In the genomic region with DNA sequence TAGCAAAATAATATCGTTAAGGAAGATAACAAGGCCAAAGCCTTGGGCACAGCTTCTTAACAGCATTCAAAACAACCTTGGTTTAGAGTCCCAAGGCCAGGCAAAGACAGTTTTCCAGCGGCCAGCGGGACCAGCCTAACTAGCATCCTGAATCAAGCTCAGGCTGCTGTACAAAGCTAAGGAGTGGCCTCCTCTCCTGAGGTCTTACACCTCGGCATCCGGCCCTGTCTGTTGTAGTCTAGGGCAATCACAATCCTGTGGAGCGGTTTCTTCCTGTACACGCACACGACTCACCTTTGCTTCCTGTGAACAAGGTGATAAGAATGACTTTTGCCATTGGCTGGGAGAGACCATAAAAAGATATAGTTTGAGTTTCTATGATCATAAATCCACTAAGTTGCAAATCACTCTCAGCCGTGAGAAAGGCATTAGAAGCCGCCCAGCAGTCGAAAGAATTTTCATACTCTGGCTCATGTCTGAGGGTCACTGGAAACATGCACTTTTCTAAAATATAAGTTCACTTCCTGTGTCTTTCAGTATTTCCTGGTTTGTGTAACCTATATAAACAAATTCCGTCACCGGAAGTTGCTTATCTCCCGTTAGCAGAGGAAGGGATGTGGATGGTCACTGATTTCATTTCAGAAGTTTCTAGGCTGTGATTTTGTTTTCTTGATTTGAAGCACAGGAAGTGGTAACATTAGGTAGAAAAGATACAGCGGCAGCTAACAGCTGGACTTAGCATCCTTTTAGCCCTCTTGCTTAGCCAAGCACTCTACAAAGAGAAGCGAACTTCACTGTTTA, we compare ENCODE assay signal across 10 mouse cellular contexts. TPM values are rescaled to one million over a fixed set of nuclear protein-coding genes. Genes with fewer than 3 reads are reported as not detected.
A peak's percentile ranks its signal among the peaks of the same experiment; 100 is the strongest.
DNase-seq lines count a peak whose midpoint lies in the region; ATAC-seq and TF ChIP-seq lines count a peak whose summit lies in the region.
"Had no signal": no experiment of that assay in that cellular context is flagged by ENCODE, and none has a peak within 500 bp of the region (broad histone marks: within the 10 kb centered on the region; RNA-seq: fewer than 3 reads in every experiment).

No protein-coding gene starts in this region.

- 47% methylated on average over 16 of the region's 16 CpGs for WGBS in heart, embryonic 15.5 days
- 27% methylated on average over 16 of the region's 16 CpGs for WGBS in large intestine, adult 2 months

- H3K4me1 ChIP-seq in heart, embryonic 15.5 days (replicated peaks), result peaks cover 31% of the 10 kb centered on the region

- no peak for DNase-seq in heart, adult 9 months (ENCODE audit: low spot score in 2 of 2)
- peak; percentile 78 for DNase-seq in 416B (ENCODE audit: low read depth)
- DNase-seq in adrenal gland, postnatal 36 days, result peak; percentile 27 to 37
- DNase-seq in large intestine, adult 2 months (ENCODE audit: low read depth, low spot score), result peak; percentile 91
- no peak for DNase-seq in left cerebral cortex, adult 2 months (ENCODE audit: extremely low spot score in 1 of 2, low spot score in 2 of 2)
- no peak for DNase-seq in gastrocnemius, adult 2 months

- no peaks in the 10 kb centered on the region for H3K36me3 ChIP-seq in heart, embryonic 15.5 days
- H3K36me3 ChIP-seq: G1E had no signal

- H3K9me3 ChIP-seq in heart, embryonic 15.5 days (replicated peaks), result no peaks in the 10 kb centered on the region

- no peak overlapping the region for H3K9ac ChIP-seq in heart, embryonic 15.5 days

- H3K27ac ChIP-seq in heart, embryonic 15.5 days, result peak overlapping the region; percentile 94
- no peak overlapping the region; the same call in 1 of the 2 replicates for H3K27ac ChIP-seq in left cerebral cortex, adult 2 months
- no peak overlapping the region for H3K27ac ChIP-seq in gastrocnemius, adult 2 months

- H3K4me3 ChIP-seq in heart, embryonic 15.5 days, result no peak overlapping the region
- H3K4me3 ChIP-seq in left cerebral cortex, adult 2 months, result no peak overlapping the region
- no peak overlapping the region for H3K4me3 ChIP-seq in gastrocnemius, adult 2 months
- H3K4me3 ChIP-seq: megakaryocyte, embryonic 14.5 days had no signal

- no peak overlapping the region for H3K4me2 ChIP-seq in heart, embryonic 15.5 days

- intact Hi-C loops in left cerebral cortex, adult 2 months (cut with DNase I), result loop anchor here (5.0 kb wide), 1 partner anchor 1004 kb away; no protein-coding TSS in a partner anchor
- intact Hi-C loops in gastrocnemius, adult 2 months (cut with DNase I), result loop anchor here (5.0 kb wide), 1 partner anchor 369 kb away; no protein-coding TSS in a partner anchor

- no peak for TF ChIP-seq CTCF in left cerebral cortex, adult 2 months (IDR thresholded peaks at IDR 0.05)
- TF ChIP-seq CTCF in gastrocnemius, adult 2 months (IDR thresholded peaks at IDR 0.05), result no peak

- H3K27me3 ChIP-seq in heart, embryonic 15.5 days, result no peaks in the 10 kb centered on the region

- ATAC-seq in heart, embryonic 15.5 days (replicated peaks; ENCODE audit: insufficient number of reproducible peaks, insufficient read depth, low FRiP score, low read depth), result no peak
- no peak for ATAC-seq in megakaryocyte progenitor cell, adult 5-6 weeks (replicated peaks; ENCODE audit: poor library complexity)

RNA-seq across cellular contexts. Expression of a gene that starts 2.5 kb away (rescaled TPM):
- 3.8 and 4.0 TPM in 2 replicates for polyA plus RNA-seq in heart, embryonic 15.5 days (2015; fragmentation: Nextera tagmentation; extraction: Ambion mirVana)
- total RNA-seq in adrenal gland, postnatal 36 days (2021), result 10 to 100 TPM in 1 of 2 experiments, 1 to 10 TPM in 1; 8.3 to 10.2 TPM
- polyA plus RNA-seq in large intestine, adult 2 months (2012; rRNA removed), result 4.2 and 8.2 TPM in 2 replicates
- 100 to 1,000 TPM; 653 to 683 TPM for total RNA-seq in left cerebral cortex, adult 2 months (2021)
- 2.5 and 3.1 TPM in 2 replicates for total RNA-seq in megakaryocyte progenitor cell, adult 5-6 weeks (2015)
- 2.6 and 4.0 TPM in 2 replicates for total RNA-seq in megakaryocyte progenitor cell, adult 5-6 weeks (2017)
- total RNA-seq in gastrocnemius, adult 2 months (2021), result 1 to 10 TPM; 1.1 to 4.8 TPM

RNA-seq across cellular contexts. Expression of a gene that starts 40.2 kb away (rescaled TPM):
- 35.1 and 46.6 TPM in 2 replicates for polyA plus RNA-seq in heart, embryonic 15.5 days (2015; fragmentation: Nextera tagmentation; extraction: Ambion mirVana)
- total RNA-seq in adrenal gland, postnatal 36 days (2021), result 10 to 100 TPM; 27.6 to 29.2 TPM
- polyA plus RNA-seq in large intestine, adult 2 months (2012; rRNA removed), result 53.5 and 98.7 TPM in 2 replicates
- 100 to 1,000 TPM; 102 to 103 TPM for total RNA-seq in left cerebral cortex, adult 2 months (2021)
- 47.2 and 54.0 TPM in 2 replicates for total RNA-seq in megakaryocyte progenitor cell, adult 5-6 weeks (2015)
- total RNA-seq in megakaryocyte progenitor cell, adult 5-6 weeks (2017), result 38.6 and 39.3 TPM in 2 replicates
- total RNA-seq in gastrocnemius, adult 2 months (2021), result 10 to 100 TPM in 1 of 2 experiments, 1 to 10 TPM in 1; 7.6 to 10.9 TPM

Comparison
In these comparisons a context has a peak if more than half of its experiments do, and no peak if none do; other contexts are left out.
1. DNase-seq: peak in 416B (single experiment), adrenal gland, postnatal 36 days (2 of 2) and large intestine, adult 2 months (single experiment); none in heart, adult 9 months (0 of 2), left cerebral cortex, adult 2 months (0 of 2) and gastrocnemius, adult 2 months (single experiment).
2. RNA of a gene that starts 2.5 kb away (total RNA-seq): 653 to 683 TPM in left cerebral cortex, adult 2 months; 8.3 to 10.2 TPM in adrenal gland, postnatal 36 days, 1.1 to 4.8 TPM in gastrocnemius, adult 2 months and 2.5 to 4.0 TPM in megakaryocyte progenitor cell, adult 5-6 weeks; every median in the first group is over 10 times any median in the second.